Mouse (Mus musculus): ENCODE data around the gene Arfgap2.
A peak's percentile ranks its signal among the peaks of the same experiment; 100 is the strongest.

The Arfgap2 gene

GRCm38 (mm10) chr2:91258830-91259229 lies 5.9 kb upstream of the Arfgap2 start:
- DNase-seq (ENCODE audit: low read depth, low spot score), result no peak

GRCm38 (mm10) chr2:91259493-91259892 lies 5.3 kb upstream of the Arfgap2 start:
- DNase-seq (ENCODE audit: low read depth, low spot score), result no peak

GRCm38 (mm10) chr2:91263692-91264660 lies 798 bp upstream of the Arfgap2 start:
- DNase-seq (ENCODE audit: low read depth, low spot score), result no peak

GRCm38 (mm10) chr2:91268042-91268441 lies 3.3 kb downstream of the Arfgap2 start:
- DNase-seq (ENCODE audit: low read depth, low spot score), result no peak

GRCm38 (mm10) chr2:91268706-91269105 lies 3.9 kb downstream of the Arfgap2 start:
- DNase-seq (ENCODE audit: low read depth, low spot score), result no peak

- DNase-seq (ENCODE audit: low read depth, low spot score), result no peak
These were observed 4.9 kb downstream of the Arfgap2 start for GRCm38 (mm10) chr2:91269687-91270133.

- DNase-seq (ENCODE audit: low read depth, low spot score), result peak; percentile 77
These were observed 14.1 kb downstream of the Arfgap2 start for GRCm38 (mm10) chr2:91278749-91279371.

- no peak for DNase-seq (ENCODE audit: low read depth, low spot score)
These were observed 14.6 kb downstream of the Arfgap2 start for GRCm38 (mm10) chr2:91279372-91279755.

- peak; percentile 67 for DNase-seq (ENCODE audit: low read depth, low spot score)
These were observed 16.6 kb downstream of the Arfgap2 start for GRCm38 (mm10) chr2:91281366-91281765.

GRCm38 (mm10) chr2:91283972-91284371 lies 19.2 kb downstream of the Arfgap2 start:
- DNase-seq (ENCODE audit: low read depth, low spot score), result no peak

GRCm38 (mm10) chr2:91284375-91285199 lies 19.8 kb downstream of the Arfgap2 start:
- no peak for DNase-seq (ENCODE audit: low read depth, low spot score)

GRCm38 (mm10) chr2:91285885-91286505 lies 21.2 kb downstream of the Arfgap2 start:
- peak; percentile 61 for DNase-seq (ENCODE audit: low read depth, low spot score)

GRCm38 (mm10) chr2:91287563-91287962 lies 22.8 kb downstream of the Arfgap2 start:
- DNase-seq (ENCODE audit: low read depth, low spot score), result no peak

GRCm38 (mm10) chr2:91291197-91292007 lies 26.6 kb downstream of the Arfgap2 start:
- no peak for DNase-seq (ENCODE audit: low read depth, low spot score)

- DNase-seq (ENCODE audit: low read depth, low spot score), result peak; percentile 57
These were observed 29.5 kb downstream of the Arfgap2 start for GRCm38 (mm10) chr2:91294226-91294625.

- no peak for DNase-seq (ENCODE audit: low read depth, low spot score)
These were observed 31.1 kb downstream of the Arfgap2 start for GRCm38 (mm10) chr2:91295895-91296294.

GRCm38 (mm10) chr2:91299156-91299555 lies 34.4 kb downstream of the Arfgap2 start:
- DNase-seq (ENCODE audit: low read depth, low spot score), result no peak

- no peak for DNase-seq (ENCODE audit: low read depth, low spot score)
These were observed 36.0 kb downstream of the Arfgap2 start for GRCm38 (mm10) chr2:91300784-91301183.

- DNase-seq (ENCODE audit: low read depth, low spot score), result no peak
These were observed 37.1 kb downstream of the Arfgap2 start for GRCm38 (mm10) chr2:91301836-91302235.

- DNase-seq (ENCODE audit: low read depth, low spot score), result no peak
These were observed 38.1 kb downstream of the Arfgap2 start for GRCm38 (mm10) chr2:91302845-91303244.
